Mouse (Mus musculus): Measurements from ENCODE around the gene Cyp4f18. TPM values are rescaled to one million over a fixed set of nuclear protein-coding genes. Genes with fewer than 3 reads are reported as not detected.
"Not testable (repeated sequence)": the region's sequence is repeated elsewhere in the genome, so short reads cannot be mapped to it uniquely, and the experiment has no call there.

Gene Cyp4f18
- polyA plus RNA-seq, 1 experiment from 2014 or later, result 0.66 TPM

GRCm38 (mm10) chr8:71966411-71966810 lies 43.0 kb downstream of the Cyp4f18 start:
- Histone ChIP-seq H3K9ac (replicated peaks; ENCODE audit: low read depth, low read length) (no peak overlapping the region), H3K4me1 (ENCODE audit: control insufficient read depth, insufficient read depth, low read length) (no peaks in the 10 kb centered on the region), H3K9me3 (ENCODE audit: control insufficient read depth, low read length) (no peaks in the 10 kb centered on the region), H3K27me3 (ENCODE audit: control insufficient read depth, insufficient read depth, low read length) (no peaks in the 10 kb centered on the region), H3K36me3 (ENCODE audit: control insufficient read depth, insufficient read depth, low read length) (peaks cover 18% of the 10 kb centered on the region), H3K27ac (ENCODE audit: low read depth, low read length) (no peak overlapping the region), H3K4me2 (ENCODE audit: low read depth, low read length) (no peak overlapping the region), H3K4me3 (ENCODE audit: low read depth, low read length) (no peak overlapping the region)
- ATAC-seq (ENCODE audit: low read depth), result no peak

GRCm38 (mm10) chr8:71965166-71965565 lies 44.3 kb downstream of the Cyp4f18 start:
- H3K36me3 ChIP-seq (ENCODE audit: control insufficient read depth, insufficient read depth, low read length), result peaks cover 18% of the 10 kb centered on the region
- no peak overlapping the region for H3K4me3 ChIP-seq (ENCODE audit: low read depth, low read length)
- no peaks in the 10 kb centered on the region for H3K4me1 ChIP-seq (ENCODE audit: control insufficient read depth, insufficient read depth, low read length)
- WGBS, result 98% methylated on average over 2 of the region's 2 CpGs
- ATAC-seq (ENCODE audit: low read depth), result no peak
- H3K27ac ChIP-seq (ENCODE audit: low read depth, low read length), result no peak overlapping the region
- no peaks in the 10 kb centered on the region for H3K27me3 ChIP-seq (ENCODE audit: control insufficient read depth, insufficient read depth, low read length)
- H3K4me2 ChIP-seq (ENCODE audit: low read depth, low read length), result no peak overlapping the region
- H3K9me3 ChIP-seq (ENCODE audit: control insufficient read depth, low read length), result no peaks in the 10 kb centered on the region
- H3K9ac ChIP-seq (replicated peaks; ENCODE audit: low read depth, low read length), result no peak overlapping the region

- H3K9ac ChIP-seq (replicated peaks; ENCODE audit: low read depth, low read length), result no peak overlapping the region
- no peaks in the 10 kb centered on the region for H3K4me1 ChIP-seq (ENCODE audit: control insufficient read depth, insufficient read depth, low read length)
- peaks cover 18% of the 10 kb centered on the region for H3K36me3 ChIP-seq (ENCODE audit: control insufficient read depth, insufficient read depth, low read length)
- ATAC-seq (ENCODE audit: low read depth), result no peak
- H3K27me3 ChIP-seq (ENCODE audit: control insufficient read depth, insufficient read depth, low read length), result no peaks in the 10 kb centered on the region
- H3K27ac ChIP-seq (ENCODE audit: low read depth, low read length), result no peak overlapping the region
- 97% methylated on average over 3 of the region's 3 CpGs for whole genome bisulfite sequencing
- H3K4me3 ChIP-seq (ENCODE audit: low read depth, low read length), result no peak overlapping the region
- H3K4me2 ChIP-seq (ENCODE audit: low read depth, low read length), result no peak overlapping the region
- no peaks in the 10 kb centered on the region for H3K9me3 ChIP-seq (ENCODE audit: control insufficient read depth, low read length)
Measured at GRCm38 (mm10) chr8:71964051-71964450, 45.4 kb downstream of the Cyp4f18 start.

DNA sequence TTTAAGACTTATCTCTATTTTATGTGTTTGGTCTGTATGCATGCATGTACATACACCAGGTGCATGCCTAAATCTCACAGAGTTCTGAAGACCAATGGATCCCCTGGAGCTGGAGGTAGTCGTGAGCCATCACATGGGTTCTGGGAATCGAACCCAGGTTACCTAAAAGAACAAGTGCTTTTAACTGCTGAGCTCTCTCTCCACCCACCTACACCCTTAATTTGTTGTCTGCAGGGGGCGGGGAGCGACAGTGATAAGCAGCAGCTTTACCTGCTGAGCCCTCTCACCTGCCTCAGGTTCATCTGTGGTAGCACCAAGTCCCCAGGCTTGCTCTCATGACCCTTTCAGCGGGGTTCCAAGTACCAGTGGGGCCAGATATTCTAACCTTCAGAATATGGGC lies 47.6 kb downstream of the Cyp4f18 start:
- 96% methylated on average over 5 of the region's 5 CpGs for WGBS
- H3K27ac ChIP-seq (ENCODE audit: low read depth, low read length), result no peak overlapping the region

DNA sequence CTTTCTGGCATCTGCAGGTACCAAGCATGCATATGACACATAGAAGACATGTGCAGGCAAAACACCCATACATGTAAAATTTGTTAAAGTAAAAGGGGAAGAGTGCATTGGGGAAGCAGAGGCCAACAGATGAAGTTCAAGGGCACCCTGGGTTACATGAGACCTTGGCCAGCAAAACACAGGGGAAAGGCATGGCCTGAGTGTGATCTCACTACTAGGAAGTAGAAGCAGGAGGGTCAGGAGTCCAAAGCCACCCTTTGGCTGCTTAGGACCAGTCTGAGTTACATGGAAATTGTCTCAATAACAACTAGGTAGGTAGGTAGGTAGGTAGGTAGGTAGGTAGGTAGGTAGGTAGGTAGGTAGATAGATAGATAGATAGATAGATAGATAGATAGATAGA lies 48.9 kb downstream of the Cyp4f18 start:
- Histone ChIP-seq H3K4me3 (ENCODE audit: low read depth, low read length) (no peak overlapping the region), H3K4me1 (ENCODE audit: control insufficient read depth, insufficient read depth, low read length) (no peaks in the 10 kb centered on the region), H3K4me2 (ENCODE audit: low read depth, low read length) (no peak overlapping the region), H3K27me3 (ENCODE audit: control insufficient read depth, insufficient read depth, low read length) (no peaks in the 10 kb centered on the region), H3K27ac (ENCODE audit: low read depth, low read length) (no peak overlapping the region), H3K36me3 (ENCODE audit: control insufficient read depth, insufficient read depth, low read length) (no peaks in the 10 kb centered on the region), H3K9ac (replicated peaks; ENCODE audit: low read depth, low read length) (no peak overlapping the region), H3K9me3 (ENCODE audit: control insufficient read depth, low read length) (no peaks in the 10 kb centered on the region)
- ATAC-seq (ENCODE audit: low read depth), result no peak

More for the DNA sequence above, 47.6 kb downstream of the Cyp4f18 start:
- Histone ChIP-seq H3K36me3 (ENCODE audit: control insufficient read depth, insufficient read depth, low read length) (peaks cover 7% of the 10 kb centered on the region), H3K27me3 (ENCODE audit: control insufficient read depth, insufficient read depth, low read length) (no peaks in the 10 kb centered on the region), H3K4me3 (ENCODE audit: low read depth, low read length) (no peak overlapping the region), H3K4me1 (ENCODE audit: control insufficient read depth, insufficient read depth, low read length) (no peaks in the 10 kb centered on the region), H3K4me2 (ENCODE audit: low read depth, low read length) (no peak overlapping the region), H3K9ac (replicated peaks; ENCODE audit: low read depth, low read length) (no peak overlapping the region), H3K9me3 (ENCODE audit: control insufficient read depth, low read length) (no peaks in the 10 kb centered on the region)
- ATAC-seq (ENCODE audit: low read depth), result no peak

GRCm38 (mm10) chr8:71954666-71955065 lies 54.8 kb downstream of the Cyp4f18 start:
- no peaks in the 10 kb centered on the region for H3K36me3 ChIP-seq (ENCODE audit: control insufficient read depth, insufficient read depth, low read length)
- ATAC-seq (ENCODE audit: low read depth), result no peak
- no peak overlapping the region for H3K27ac ChIP-seq (ENCODE audit: low read depth, low read length)
- H3K9ac ChIP-seq (replicated peaks; ENCODE audit: low read depth, low read length), result no peak overlapping the region
- H3K27me3 ChIP-seq (ENCODE audit: control insufficient read depth, insufficient read depth, low read length), result peaks cover 2% of the 10 kb centered on the region; the same call in 1 of the 2 replicates
- H3K9me3 ChIP-seq (ENCODE audit: control insufficient read depth, low read length), result 0 out of 2 replicates have a peak, but pooled peaks cover 7% of the 10 kb centered on the region
- peaks cover 12% of the 10 kb centered on the region for H3K4me1 ChIP-seq (ENCODE audit: control insufficient read depth, insufficient read depth, low read length)
- 98% methylated on average over 9 of the region's 9 CpGs for WGBS
- no peak overlapping the region for H3K4me3 ChIP-seq (ENCODE audit: low read depth, low read length)
- H3K4me2 ChIP-seq (ENCODE audit: low read depth, low read length), result no peak overlapping the region

DNA sequence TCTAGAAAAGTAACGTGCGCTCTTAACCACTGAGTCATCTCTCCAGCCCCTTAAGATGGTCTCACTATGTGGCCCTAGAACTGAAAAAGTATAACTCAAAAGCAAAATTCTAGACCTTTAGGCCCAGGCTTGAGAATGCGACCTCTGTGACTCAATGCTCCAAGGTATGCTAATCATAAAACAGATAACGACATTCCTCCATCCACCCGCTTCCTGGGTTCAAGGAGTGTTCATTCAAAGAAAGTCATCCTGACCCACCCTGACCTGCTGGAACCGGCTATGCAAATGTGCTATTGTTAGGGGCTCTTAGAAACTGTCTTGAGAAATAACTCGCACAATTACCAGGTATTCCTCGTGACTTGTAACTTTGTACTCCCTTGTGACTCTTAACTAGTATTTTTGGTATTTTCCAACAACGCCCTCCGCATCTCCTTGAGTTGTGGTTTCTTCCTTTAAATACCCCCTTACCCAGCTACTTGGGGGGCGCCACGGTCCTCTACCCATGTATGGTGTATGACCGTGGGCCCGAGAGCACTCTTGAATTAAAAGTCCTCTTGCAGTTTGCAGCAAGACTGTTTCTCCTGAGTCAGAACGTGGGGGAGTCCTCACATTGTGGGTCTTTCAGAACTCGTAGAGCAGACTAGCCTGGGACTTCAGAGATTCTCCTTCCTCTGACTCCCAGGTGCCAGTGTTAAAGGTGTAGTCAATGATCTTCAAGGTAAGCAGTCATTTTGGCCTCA lies 56.3 kb downstream of the Cyp4f18 start:
- ATAC-seq (ENCODE audit: low read depth), result not testable (repeated sequence)

GRCm38 (mm10) chr8:71952489-71952888 lies 56.9 kb downstream of the Cyp4f18 start:
- peaks cover 2% of the 10 kb centered on the region; the same call in 1 of the 2 replicates for H3K27me3 ChIP-seq (ENCODE audit: control insufficient read depth, insufficient read depth, low read length)
- H3K27ac ChIP-seq (ENCODE audit: low read depth, low read length), result no peak overlapping the region
- no peak for ATAC-seq (ENCODE audit: low read depth)
- H3K4me3 ChIP-seq (ENCODE audit: low read depth, low read length), result no peak overlapping the region
- H3K9ac ChIP-seq (replicated peaks; ENCODE audit: low read depth, low read length), result no peak overlapping the region
- no peak overlapping the region for H3K4me2 ChIP-seq (ENCODE audit: low read depth, low read length)
- peaks cover 12% of the 10 kb centered on the region for H3K4me1 ChIP-seq (ENCODE audit: control insufficient read depth, insufficient read depth, low read length)
- H3K36me3 ChIP-seq (ENCODE audit: control insufficient read depth, insufficient read depth, low read length), result no peaks in the 10 kb centered on the region
- H3K9me3 ChIP-seq (ENCODE audit: control insufficient read depth, low read length), result 0 out of 2 replicates have a peak, but pooled peaks cover 7% of the 10 kb centered on the region
- WGBS, result 93% methylated on average over 1 of the region's 1 CpGs

More for the DNA sequence above, 56.3 kb downstream of the Cyp4f18 start:
- WGBS, result 97% methylated on average over 16 of the region's 16 CpGs
- not testable (repeated sequence) for H3K4me2 ChIP-seq (ENCODE audit: low read depth, low read length); H3K9ac ChIP-seq (replicated peaks; ENCODE audit: low read depth, low read length); H3K4me3 ChIP-seq (ENCODE audit: low read depth, low read length); H3K36me3 ChIP-seq (ENCODE audit: control insufficient read depth, insufficient read depth, low read length); H3K27ac ChIP-seq (ENCODE audit: low read depth, low read length); H3K27me3 ChIP-seq (ENCODE audit: control insufficient read depth, insufficient read depth, low read length); H3K9me3 ChIP-seq (ENCODE audit: control insufficient read depth, low read length)
- H3K4me1 ChIP-seq (ENCODE audit: control insufficient read depth, insufficient read depth, low read length), result peaks cover 12% of the 10 kb centered on the region

GRCm38 (mm10) chr8:71951436-71952161 lies 57.8 kb downstream of the Cyp4f18 start:
- Histone ChIP-seq H3K4me2 (ENCODE audit: low read depth, low read length) (peak overlapping the region; percentile 64), H3K27ac (ENCODE audit: low read depth, low read length) (no peak overlapping the region), H3K9me3 (ENCODE audit: control insufficient read depth, low read length) (0 out of 2 replicates have a peak, but pooled peaks cover 7% of the 10 kb centered on the region), H3K27me3 (ENCODE audit: control insufficient read depth, insufficient read depth, low read length) (peaks cover 2% of the 10 kb centered on the region; the same call in 1 of the 2 replicates), H3K36me3 (ENCODE audit: control insufficient read depth, insufficient read depth, low read length) (no peaks in the 10 kb centered on the region), H3K4me3 (ENCODE audit: low read depth, low read length) (peak overlapping the region; percentile 72), H3K4me1 (ENCODE audit: control insufficient read depth, insufficient read depth, low read length) (peaks cover 12% of the 10 kb centered on the region), H3K9ac (replicated peaks; ENCODE audit: low read depth, low read length) (peak overlapping the region; percentile 73)
- WGBS, result 36% methylated on average over 14 of the region's 14 CpGs
- no peak for ATAC-seq (ENCODE audit: low read depth)
